Mouse (Mus musculus) liver, postnatal 0 days (tissue): Measurements from ENCODE around the gene Sergef. TPM values are rescaled to one million over a fixed set of nuclear protein-coding genes. Genes with fewer than 3 reads are reported as not detected.

ENCODE experiments used
- ATAC-seq: fragments of 200-750 bp; cut with Nextera tagmentation; 2 replicates; pipeline ENCODE4 v1.8.0; 2017; ENCODE audit warnings: mild to moderate bottlenecking, moderate library complexity
- DNase-seq: peaks from one replicate; pipeline ENCODE4 v3.0.0-alpha.2; 2016
- H3K27ac ChIP-seq: fragments of 300-500 bp; sonication (generic); 2 replicates; pipeline ENCODE4 v1.5.1; 2014; ENCODE audit warnings: antibody characterized with exemption, moderate library complexity, mild to moderate bottlenecking, low read depth
- H3K27me3 ChIP-seq: fragments of 300-500 bp; sonication (generic); 2 replicates; pipeline ENCODE4 v1.6.1; 2014; ENCODE audit warnings: low read length, control low read depth, mixed read lengths; ENCODE audit not compliant: insufficient read depth
- H3K36me3 ChIP-seq: fragments of 300-500 bp; sonication (generic); replicated peaks from 2 replicates; pipeline ENCODE4 v1.6.1; 2014; ENCODE audit warnings: mild to moderate bottlenecking, control low read depth, low read length, moderate library complexity, mixed read lengths; ENCODE audit not compliant: insufficient read depth
- H3K4me1 ChIP-seq: fragments of 300-500 bp; sonication (generic); 2 replicates; pipeline ENCODE4 v1.6.1; 2014; ENCODE audit warnings: antibody characterized with exemption, mild to moderate bottlenecking, control low read depth; ENCODE audit not compliant: insufficient read depth
- H3K4me2 ChIP-seq: fragments of 300-500 bp; sonication (generic); 2 replicates; pipeline ENCODE4 v1.6.1; 2014; ENCODE audit warnings: low read depth, mild to moderate bottlenecking, low read length, moderate library complexity, mixed read lengths
- H3K4me3 ChIP-seq: fragments of 300-500 bp; sonication (generic); 2 replicates; pipeline ENCODE4 v1.5.1; 2014; ENCODE audit warnings: low read depth, low read length
- H3K9ac ChIP-seq: fragments of 300-500 bp; sonication (generic); replicated peaks from 2 replicates; pipeline ENCODE4 v1.6.1; 2014; ENCODE audit warnings: mild to moderate bottlenecking, moderate library complexity
- H3K9me3 ChIP-seq: fragments of 300-500 bp; sonication (generic); 2 replicates; pipeline ENCODE4 v1.6.1; 2016; ENCODE audit warnings: mild to moderate bottlenecking, control low read depth, low read length, mixed read lengths
- CTCF ChIP-seq: sonication (generic); IDR thresholded peaks from 2 replicates; pipeline ENCODE4 v1.5.1; 2016; ENCODE audit warnings: antibody characterized with exemption, low read depth
- EP300 ChIP-seq: IDR thresholded peaks from 2 replicates; pipeline ENCODE4 v1.6.1; 2016; ENCODE audit warnings: antibody characterized with exemption, low read depth, mild to moderate bottlenecking
- WGBS: fragments of 180-500 bp; shearing (Covaris S2); extraction: QIAGEN DNeasy Blood & Tissue Kit; methylation state at CpG from one replicate; pipeline ENCODE4 v1.1.7; 2014; ENCODE audit not compliant: insufficient replicate concordance; 5-methylcytosine and 5-hydroxymethylcytosine counted together
- polyA plus RNA-seq: library from polyadenylated mRNA; unstranded; fragments of >200 nt; fragmentation: Nextera tagmentation; extraction: Ambion mirVana; gene quantifications from 2 replicates; pipeline ENCODE4 v1.2.1, GENCODE M21; 2015

Sergef gene
- polyA plus RNA-seq, 1 experiment from 2014 or later = 4.3 TPM

DNA sequence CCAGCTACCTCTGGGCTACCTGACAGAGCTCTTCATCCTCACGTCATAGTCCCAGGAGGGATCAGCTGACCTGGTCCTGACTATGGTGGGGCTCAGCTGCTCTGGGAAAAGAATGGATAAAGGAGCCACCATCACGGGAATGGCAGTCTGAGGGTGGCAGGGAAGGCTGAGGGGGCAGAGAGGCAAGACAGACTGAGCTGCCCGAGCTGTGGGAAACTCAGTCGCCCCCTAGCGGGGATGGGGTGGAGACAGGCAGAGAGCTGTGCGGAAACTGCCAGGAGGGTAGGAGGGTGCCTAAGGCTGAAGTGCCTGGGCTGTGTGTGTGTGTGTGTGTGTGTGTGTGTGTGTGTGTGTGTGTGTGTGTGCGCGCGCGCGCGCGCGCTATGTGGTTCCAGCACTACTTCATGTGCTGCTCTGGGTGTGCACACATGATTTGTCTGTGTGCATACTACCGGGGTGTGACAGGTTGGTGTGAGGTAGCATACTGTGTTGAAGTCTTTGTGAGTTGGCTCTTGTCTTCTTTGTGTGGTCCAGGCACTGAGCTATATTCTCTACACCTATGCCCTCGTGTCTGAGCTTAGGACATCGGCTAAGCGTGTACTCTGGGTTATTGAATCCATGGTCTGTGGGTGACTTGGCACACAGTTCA lies 216.7 kb downstream of the Sergef start:
- TF ChIP-seq EP300 = no peak
- TF ChIP-seq CTCF = peak; percentile 66
- no peak overlapping the region for H3K4me2 ChIP-seq
- 40% methylated on average over 18 of the region's 18 CpGs for WGBS
- DNase-seq (peak; percentile 65), ATAC-seq (peak; percentile 19; the same call in 1 of the 2 replicates)
- no peak overlapping the region for H3K9ac ChIP-seq
- H3K36me3 ChIP-seq = no peaks in the 10 kb centered on the region
- no peak overlapping the region for H3K27ac ChIP-seq
- no peaks in the 10 kb centered on the region for H3K27me3 ChIP-seq
- no peaks in the 10 kb centered on the region for H3K9me3 ChIP-seq
- no peaks in the 10 kb centered on the region for H3K4me1 ChIP-seq
- H3K4me3 ChIP-seq = no peak overlapping the region

DNA sequence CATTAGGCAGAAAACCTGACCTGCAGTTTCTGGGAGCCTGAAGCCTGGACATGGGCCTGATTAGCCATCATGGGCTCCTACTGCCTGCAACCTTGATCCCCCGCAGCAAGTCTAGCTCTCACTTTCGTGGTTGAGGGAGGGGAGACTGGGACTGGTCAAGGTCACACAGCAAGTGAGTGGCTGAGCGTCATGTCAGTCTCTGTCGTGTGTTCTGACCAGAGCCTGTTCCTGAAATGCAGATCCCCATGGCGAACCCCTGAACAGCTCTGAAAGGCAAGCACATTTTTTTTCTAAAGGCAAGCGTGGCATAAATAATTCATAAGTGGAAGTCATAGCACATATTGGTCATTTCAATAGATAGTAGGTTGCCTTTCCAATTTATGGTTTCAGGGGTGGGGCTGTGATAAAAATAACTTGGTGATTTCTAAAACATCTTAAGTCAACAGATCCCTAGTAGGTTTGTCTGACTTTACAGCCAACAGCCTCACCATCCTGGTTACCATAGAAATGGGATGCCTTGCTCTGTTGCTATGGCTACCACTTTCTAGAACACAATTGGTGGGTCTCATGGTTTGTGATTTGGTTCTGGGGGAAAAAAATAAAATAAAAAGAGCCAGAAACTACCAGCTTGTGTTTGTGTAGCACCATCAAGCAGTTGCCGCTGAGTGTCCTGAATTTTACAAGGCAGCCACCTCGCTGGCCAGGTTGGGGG lies 217.4 kb downstream of the Sergef start:
- ATAC-seq = no peak
- Histone ChIP-seq H3K4me1 (no peaks in the 10 kb centered on the region), H3K27ac (no peak overlapping the region), H3K4me3 (no peak overlapping the region), H3K27me3 (no peaks in the 10 kb centered on the region), H3K4me2 (no peak overlapping the region), H3K36me3 (no peaks in the 10 kb centered on the region), H3K9ac (no peak overlapping the region), H3K9me3 (no peaks in the 10 kb centered on the region)
- TF ChIP-seq EP300 (no peak), CTCF (no peak)
- WGBS = 56% methylated on average over 8 of the region's 8 CpGs
- DNase-seq = no peak

DNA sequence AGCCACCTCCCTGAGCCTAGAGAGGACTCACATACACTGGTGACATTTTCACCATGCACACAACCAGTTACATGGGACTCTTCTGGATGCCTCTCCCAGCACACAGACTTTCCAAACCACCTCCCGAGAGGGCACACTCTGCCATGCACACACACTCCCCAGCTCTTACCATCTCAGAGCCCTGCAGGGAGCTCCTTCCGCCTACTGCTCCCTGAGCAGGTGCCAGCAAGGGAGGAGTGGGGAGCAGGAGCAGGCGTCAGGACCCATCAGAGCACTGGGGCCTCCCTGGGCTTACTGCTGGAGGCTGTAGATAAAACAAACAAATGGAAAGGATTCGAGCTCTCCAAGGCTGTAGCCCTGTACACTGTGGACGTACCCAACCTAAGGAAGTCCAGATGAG lies 218.1 kb downstream of the Sergef start:
- Histone ChIP-seq H3K9me3 (no peaks in the 10 kb centered on the region), H3K4me2 (no peak overlapping the region)
- 39% methylated on average over 5 of the region's 5 CpGs for WGBS

DNA sequence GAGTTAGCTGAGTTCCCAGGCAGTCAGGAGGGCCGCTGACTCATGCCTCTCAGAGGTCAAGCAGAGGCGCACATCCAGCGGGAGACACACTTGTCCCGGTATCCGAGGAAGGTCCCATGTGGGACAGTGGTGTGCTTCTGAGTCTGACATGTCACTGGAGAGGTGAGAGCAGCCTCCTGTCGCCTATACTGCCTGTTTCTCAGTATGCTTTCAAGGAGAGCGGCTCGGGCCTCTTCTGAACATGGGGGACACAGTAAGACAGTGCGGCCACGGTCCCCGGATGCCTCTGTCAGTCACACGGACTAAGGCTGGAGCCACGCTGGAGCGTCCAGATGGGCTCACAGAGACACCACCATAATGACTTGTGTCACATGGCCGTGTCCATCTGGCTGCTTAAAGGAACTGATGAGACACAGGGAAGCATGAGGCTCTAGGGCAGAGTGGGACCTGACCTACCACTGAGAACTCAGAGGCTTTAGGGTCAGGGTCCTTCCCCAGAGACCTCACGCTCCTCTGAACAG lies 221.4 kb downstream of the Sergef start:
- Histone ChIP-seq H3K27ac (no peak overlapping the region), H3K4me1 (no peaks in the 10 kb centered on the region), H3K4me3 (no peak overlapping the region), H3K9me3 (no peaks in the 10 kb centered on the region), H3K27me3 (no peaks in the 10 kb centered on the region), H3K4me2 (no peak overlapping the region), H3K9ac (no peak overlapping the region), H3K36me3 (no peaks in the 10 kb centered on the region)
- no peak for TF ChIP-seq CTCF
- TF ChIP-seq EP300 = no peak
- ATAC-seq (no peak), DNase-seq (no peak)
- 75% methylated on average over 16 of the region's 16 CpGs for WGBS

More for the DNA sequence above, 218.1 kb downstream of the Sergef start:
- no peak for DNase-seq
- no peaks in the 10 kb centered on the region for H3K36me3 ChIP-seq
- ATAC-seq = no peak
- H3K27ac ChIP-seq = no peak overlapping the region
- H3K9ac ChIP-seq = no peak overlapping the region
- TF ChIP-seq EP300 = no peak
- no peak for TF ChIP-seq CTCF
- H3K4me3 ChIP-seq = no peak overlapping the region
- H3K27me3 ChIP-seq = no peaks in the 10 kb centered on the region
- no peaks in the 10 kb centered on the region for H3K4me1 ChIP-seq

DNA sequence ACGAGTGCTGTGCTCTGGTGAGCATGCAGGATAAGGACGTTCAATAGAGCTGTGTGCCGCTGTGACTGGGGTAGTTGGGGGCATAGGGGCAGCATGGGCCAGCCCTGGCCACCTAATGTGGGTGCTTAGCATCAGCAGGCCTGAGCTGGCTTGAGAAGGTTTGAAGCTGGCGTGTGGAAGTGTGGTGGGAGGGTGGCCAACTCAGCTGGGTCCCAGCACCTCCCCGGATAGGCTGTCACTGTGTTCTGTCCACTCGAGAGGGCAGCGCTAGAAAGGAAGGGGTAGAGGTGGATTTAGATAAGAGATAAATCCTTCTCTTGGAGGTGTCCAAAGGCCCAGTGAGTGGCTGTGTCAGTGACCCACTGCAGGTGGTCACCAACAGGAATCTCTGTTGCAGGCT lies 222.1 kb downstream of the Sergef start:
- 70% methylated on average over 7 of the region's 7 CpGs for WGBS
- TF ChIP-seq EP300 (no peak), CTCF (no peak)
- no peaks in the 10 kb centered on the region for H3K9me3 ChIP-seq

DNA sequence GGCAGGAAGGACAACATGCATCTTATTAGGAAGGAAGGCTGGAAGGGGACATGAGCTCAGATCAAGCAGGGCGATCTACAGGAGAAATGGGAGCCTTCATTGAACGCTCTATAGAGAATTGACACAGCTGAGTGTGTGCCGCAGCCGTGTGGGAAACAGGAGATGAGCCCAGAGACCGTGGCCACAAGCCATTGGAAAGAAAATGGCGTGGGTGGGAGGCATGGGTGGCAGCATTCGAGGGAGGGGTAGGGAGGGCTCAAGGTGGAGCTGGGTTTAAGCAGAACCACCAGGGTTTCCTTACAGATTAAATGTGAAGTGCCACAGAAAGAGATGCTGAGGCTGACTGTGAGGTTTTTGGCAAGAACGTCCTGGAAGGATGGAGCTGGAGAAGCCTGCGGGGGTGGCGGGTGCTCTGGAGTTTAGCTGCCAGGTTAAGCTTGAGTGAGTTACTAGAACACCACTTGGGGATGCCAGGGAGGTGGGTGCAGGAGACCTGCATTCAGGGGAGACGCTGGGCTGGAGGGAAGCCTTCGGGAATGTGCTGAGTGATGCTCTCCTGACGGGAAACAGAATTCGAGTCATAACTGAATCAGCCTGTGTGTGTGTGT lies 223.7 kb downstream of the Sergef start:
- ATAC-seq (no peak), DNase-seq (no peak)
- Histone ChIP-seq H3K4me3 (no peak overlapping the region), H3K9me3 (no peaks in the 10 kb centered on the region), H3K4me2 (no peak overlapping the region), H3K27ac (no peak overlapping the region), H3K36me3 (no peaks in the 10 kb centered on the region), H3K9ac (no peak overlapping the region), H3K4me1 (no peaks in the 10 kb centered on the region), H3K27me3 (no peaks in the 10 kb centered on the region)
- no peak for TF ChIP-seq EP300
- no peak for TF ChIP-seq CTCF
- WGBS = 63% methylated on average over 14 of the region's 14 CpGs

More for the DNA sequence above, 222.1 kb downstream of the Sergef start:
- no peak for DNase-seq
- Histone ChIP-seq H3K4me3 (no peak overlapping the region), H3K36me3 (no peaks in the 10 kb centered on the region), H3K27me3 (no peaks in the 10 kb centered on the region), H3K9ac (no peak overlapping the region), H3K4me1 (no peaks in the 10 kb centered on the region), H3K4me2 (no peak overlapping the region), H3K27ac (no peak overlapping the region)
- ATAC-seq = no peak
